In genomic region chr4:101179076-101179475, GRCm38 (mm10) we compare ENCODE assay signal across 21 mouse cellular contexts.
DNase-seq lines count a peak whose midpoint lies in the region; ATAC-seq and TF ChIP-seq lines count a peak whose summit lies in the region.
"Had no signal": no experiment of that assay in that cellular context is flagged by ENCODE, and none has a peak within 500 bp of the region (broad histone marks: within the 10 kb centered on the region; RNA-seq: fewer than 3 reads in every experiment).

No protein-coding gene starts in this region.

- H3K79me2 ChIP-seq in liver, adult 2 months (ENCODE audit: control insufficient read depth, insufficient read depth, low read length): peaks cover 3% of the 10 kb centered on the region; the same call in 1 of the 2 replicates

- H3K4me1 ChIP-seq in liver, adult 2 months (ENCODE audit: control insufficient read depth, insufficient read depth, low read length): peaks cover 13% of the 10 kb centered on the region; the same call in 1 of the 2 replicates
- H3K4me1 ChIP-seq in liver, embryonic 12.5 days: peaks cover 46% of the 10 kb centered on the region
- H3K4me1 ChIP-seq: forebrain, embryonic 13.5 days; hindbrain, embryonic 12.5 days; hindbrain, embryonic 15.5 days had no signal

- no peaks in the 10 kb centered on the region for H3K27me3 ChIP-seq in liver, adult 2 months (ENCODE audit: control insufficient read depth, insufficient read depth, low read length)
- no peaks in the 10 kb centered on the region for H3K27me3 ChIP-seq in liver, embryonic 12.5 days (replicated peaks)
- H3K27me3 ChIP-seq: forebrain, embryonic 13.5 days; heart, embryonic 13.5 days; hindbrain, embryonic 12.5 days; hindbrain, embryonic 15.5 days had no signal

- no peak overlapping the region for H3K4me2 ChIP-seq in liver, embryonic 12.5 days
- H3K4me2 ChIP-seq: forebrain, embryonic 13.5 days; heart, embryonic 13.5 days; hindbrain, embryonic 12.5 days; hindbrain, embryonic 15.5 days had no signal

- no peak for ATAC-seq in liver, embryonic 12.5 days
- ATAC-seq: forebrain, embryonic 13.5 days; forebrain, embryonic 16.5 days; intestine, postnatal 0 days had no signal

- DNase-seq in liver, adult 2 months (ENCODE audit: extremely low read depth, low read depth, low spot score): no peak
- peak; percentile 59 for DNase-seq in CD4-positive, CD25-positive, alpha-beta regulatory T cell, adult 2 months (ENCODE audit: low read depth, low spot score)
- DNase-seq in T-cell, adult 2 months (ENCODE audit: low spot score): peak; percentile 64
- DNase-seq in naive thymus-derived CD4-positive, alpha-beta T cell, adult 2 months (ENCODE audit: low read depth): peak; percentile 66
- no peak for DNase-seq in B cell, adult 2 months
- DNase-seq in layer of hippocampus, adult 9-10 months (ENCODE audit: low spot score): no peak
- DNase-seq: adrenal gland, postnatal 10 days; adrenal gland, postnatal 36 days; cerebellum, adult 18-20 months; cerebellum, adult 9-10 months; cerebellum, postnatal 14 days; gastrocnemius, postnatal 10 days; gastrocnemius, postnatal 36 days had no signal

- no peaks in the 10 kb centered on the region for H3K9me3 ChIP-seq in liver, embryonic 12.5 days (replicated peaks)
- H3K9me3 ChIP-seq: forebrain, embryonic 10.5 days; forebrain, embryonic 13.5 days; heart, embryonic 13.5 days; hindbrain, embryonic 12.5 days; hindbrain, embryonic 15.5 days had no signal

- WGBS in liver, adult 2 months: 85% methylated on average over 5 of the region's 5 CpGs
- WGBS in liver, embryonic 12.5 days (ENCODE audit: insufficient replicate concordance): 74% methylated on average over 5 of the region's 5 CpGs

- H3K9ac ChIP-seq in liver, adult 2 months (ENCODE audit: low read depth, low read length): no peak overlapping the region
- no peak overlapping the region for H3K9ac ChIP-seq in liver, embryonic 12.5 days
- H3K9ac ChIP-seq: forebrain, embryonic 13.5 days; heart, embryonic 13.5 days; hindbrain, embryonic 12.5 days; hindbrain, embryonic 15.5 days had no signal

- 0 out of 2 replicates have a peak overlapping the region, but pooled peaks have one; percentile 16 for H3K27ac ChIP-seq in liver, adult 2 months (replicated peaks; ENCODE audit: insufficient read depth, low read depth, low read length)
- no peak overlapping the region for H3K27ac ChIP-seq in liver, embryonic 12.5 days
- H3K27ac ChIP-seq: forebrain, embryonic 10.5 days; forebrain, embryonic 13.5 days; hindbrain, embryonic 12.5 days; hindbrain, embryonic 15.5 days had no signal

- no peak for TF ChIP-seq CTCF in liver, adult 2 months (IDR thresholded peaks at IDR 0.05; ENCODE audit: low read depth, low read length)

- no peak for TF ChIP-seq POLR2A in liver, adult 2 months (IDR thresholded peaks at IDR 0.05; ENCODE audit: extremely low read depth, insufficient read depth, low read length)

- peaks cover 80% of the 10 kb centered on the region for H3K36me3 ChIP-seq in liver, adult 2 months (ENCODE audit: control insufficient read depth, insufficient read depth, low read length)
- H3K36me3 ChIP-seq in liver, embryonic 12.5 days: peaks cover 75% of the 10 kb centered on the region

- no peak overlapping the region for H3K4me3 ChIP-seq in liver, adult 2 months (ENCODE audit: insufficient read depth, low read depth, low read length)
- H3K4me3 ChIP-seq in liver, embryonic 12.5 days: no peak overlapping the region
- H3K4me3 ChIP-seq: forebrain, embryonic 10.5 days; forebrain, embryonic 13.5 days; heart, embryonic 13.5 days; hindbrain, embryonic 12.5 days; hindbrain, embryonic 15.5 days had no signal

Comparison
In these comparisons a context has a peak if more than half of its experiments do, and no peak if none do; other contexts are left out.
1. DNase-seq: peak in CD4-positive, CD25-positive, alpha-beta regulatory T cell, adult 2 months (single experiment), T-cell, adult 2 months (single experiment) and naive thymus-derived CD4-positive, alpha-beta T cell, adult 2 months (single experiment); none in liver, adult 2 months (single experiment), B cell, adult 2 months (0 of 2) and layer of hippocampus, adult 9-10 months (single experiment).